Mouse (Mus musculus): ENCODE results near the gene Pnpla1.

GRCm38 (mm10) chr17:28886266-28886665, 28.1 kb downstream of the Pnpla1 start:
- TF ChIP-seq CTCF (IDR thresholded peaks at IDR 0.05; ENCODE audit: borderline replicate concordance, insufficient read depth, low read length), result no peak
- TF ChIP-seq POLR2A (IDR thresholded peaks at IDR 0.05; ENCODE audit: low read depth, low read length), result no peak

Measured in embryonic fibroblast, embryonic 13.5 days (primary cell).